Mouse (Mus musculus) adrenal gland, adult 2 months (tissue): Measurements from ENCODE around the gene Vti1b. TPM values are rescaled to one million over a fixed set of nuclear protein-coding genes. Genes with fewer than 3 reads are reported as not detected.

Experiments used
- DNase-seq: peaks from one replicate; pipeline ENCODE4 v3.0.0; 2021
- polyA plus RNA-seq: library from polyadenylated mRNA; depleted of rRNA; stranded (reverse); fragments of >200 nt; gene quantifications from 2 replicates; pipeline ENCODE4 v1.2.3, GENCODE M21; 2012; rRNA removed
- total RNA-seq, 2 experiments: library from RNA; stranded (reverse); gene quantifications; 2 replicates each; pipeline ENCODE4 v1.2.3; 2021

The Vti1b gene
- total and polyA plus RNA-seq, 3 experiments = 33.7 to 147 (median 103) TPM

DNA sequence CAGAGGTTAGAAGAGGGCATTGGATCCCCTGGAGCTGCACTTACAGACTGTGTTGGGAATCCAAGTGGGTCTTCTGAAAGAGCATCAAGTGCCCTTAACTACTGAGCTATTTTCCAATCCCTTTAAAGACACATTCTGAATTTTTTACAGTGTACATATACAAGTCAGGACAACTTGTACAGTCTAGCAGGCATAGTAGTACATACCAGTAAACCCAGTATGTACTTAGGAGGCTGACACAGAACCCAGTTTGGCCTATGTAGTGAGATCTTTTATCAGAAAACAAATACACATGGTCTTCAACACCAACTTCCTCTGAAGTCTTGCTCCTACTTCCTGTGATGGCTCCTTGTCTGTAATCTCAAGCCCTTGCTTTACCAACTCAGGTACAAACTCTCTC, 33.5 kb downstream of the Vti1b start:
- no peak for DNase-seq

DNA sequence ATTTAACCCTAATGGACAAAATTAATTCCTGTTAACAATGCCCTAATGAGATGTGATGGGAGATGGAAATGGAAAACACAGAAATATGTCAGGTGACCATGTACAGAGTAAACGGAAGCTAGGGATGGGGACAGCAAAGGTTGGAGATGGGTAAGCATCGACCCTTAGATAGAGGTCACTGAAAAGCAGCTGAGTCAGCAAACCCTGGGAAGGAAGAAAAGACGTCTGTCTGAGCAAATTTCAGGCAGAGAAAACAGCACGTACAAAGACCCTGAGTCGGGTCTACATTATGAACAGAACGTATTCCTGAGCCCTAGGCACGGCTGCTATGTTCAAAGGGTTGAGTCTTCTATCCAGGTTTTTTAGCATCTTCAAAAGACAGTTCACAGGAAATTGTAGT, 35.5 kb downstream of the Vti1b start:
- DNase-seq = no peak

DNA sequence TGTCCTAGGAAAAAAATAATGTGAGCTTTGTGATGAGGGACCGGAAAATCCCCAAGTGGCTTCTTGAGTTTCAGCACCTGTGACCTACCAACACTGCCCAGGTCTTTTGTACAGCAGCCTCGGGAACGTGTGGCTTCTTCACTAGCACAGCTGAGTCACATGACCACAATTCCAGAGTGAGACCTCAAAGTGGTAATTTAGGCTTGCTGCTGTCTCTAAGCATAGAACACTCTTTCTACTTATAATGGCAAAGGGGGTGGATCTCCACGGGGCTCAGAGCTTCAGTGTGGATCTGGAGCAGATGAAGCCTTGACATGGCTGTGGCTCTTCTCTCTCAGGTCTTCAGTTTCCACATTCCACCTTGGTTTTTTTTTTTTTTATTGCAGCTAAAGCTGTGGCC, 37.4 kb downstream of the Vti1b start:
- no peak for DNase-seq

DNA sequence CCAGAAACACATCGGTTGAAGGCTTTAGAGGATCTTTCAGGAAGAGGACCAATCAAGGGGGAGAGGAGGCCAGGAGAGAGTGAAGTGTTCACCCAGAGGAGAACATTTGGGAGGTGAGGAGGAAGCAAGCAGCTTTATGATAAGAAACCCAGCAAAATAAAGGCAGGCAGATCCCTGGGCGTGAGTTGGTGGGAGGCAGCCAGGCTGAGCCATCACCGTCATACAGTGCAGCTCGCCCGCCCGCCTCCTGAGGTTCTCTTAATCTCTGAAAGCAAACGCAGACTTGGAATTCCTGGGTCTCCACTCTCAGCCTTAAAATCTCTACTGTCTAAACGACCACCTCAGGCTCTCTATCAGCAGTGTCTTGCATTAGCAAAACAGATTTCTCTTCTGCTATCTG, 37.8 kb downstream of the Vti1b start:
- no peak for DNase-seq

DNA sequence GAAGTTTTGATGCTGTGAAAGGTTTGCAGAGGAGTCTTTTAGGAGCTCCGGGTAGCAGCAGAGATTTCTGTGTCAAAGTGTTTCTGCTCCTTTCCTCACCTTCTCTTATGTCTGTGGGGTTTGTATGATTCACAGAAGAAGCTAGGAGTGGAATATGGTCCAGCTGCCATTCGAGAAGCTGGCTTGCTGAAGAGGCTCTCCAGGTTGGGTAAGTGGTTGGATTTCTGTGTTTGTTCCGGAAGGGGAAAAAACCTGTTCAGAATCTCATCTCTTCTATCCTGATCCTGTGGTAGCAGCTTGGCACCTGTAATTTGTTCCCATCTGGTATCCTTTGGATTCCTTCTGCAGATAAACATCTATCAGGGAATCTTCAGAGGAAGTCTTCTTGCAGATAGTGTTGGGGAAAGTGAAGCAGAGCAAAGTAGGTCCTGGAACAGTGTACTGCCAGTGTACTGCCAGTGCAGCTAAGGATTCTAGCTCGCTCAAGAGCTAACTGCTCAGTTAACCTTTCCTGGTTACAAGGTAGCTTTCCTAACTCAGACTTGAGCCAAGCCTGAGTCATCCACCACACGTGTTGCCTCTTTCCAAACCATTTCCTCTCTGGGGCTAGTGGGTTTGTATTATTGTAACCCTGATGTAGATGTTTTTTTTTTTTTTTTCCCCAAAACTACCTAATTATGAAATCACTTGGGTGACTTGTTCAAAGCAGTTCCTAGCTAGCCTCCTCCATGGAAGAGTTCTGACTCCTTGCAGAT, 40.6 kb downstream of the Vti1b start:
- DNase-seq = no peak

DNA sequence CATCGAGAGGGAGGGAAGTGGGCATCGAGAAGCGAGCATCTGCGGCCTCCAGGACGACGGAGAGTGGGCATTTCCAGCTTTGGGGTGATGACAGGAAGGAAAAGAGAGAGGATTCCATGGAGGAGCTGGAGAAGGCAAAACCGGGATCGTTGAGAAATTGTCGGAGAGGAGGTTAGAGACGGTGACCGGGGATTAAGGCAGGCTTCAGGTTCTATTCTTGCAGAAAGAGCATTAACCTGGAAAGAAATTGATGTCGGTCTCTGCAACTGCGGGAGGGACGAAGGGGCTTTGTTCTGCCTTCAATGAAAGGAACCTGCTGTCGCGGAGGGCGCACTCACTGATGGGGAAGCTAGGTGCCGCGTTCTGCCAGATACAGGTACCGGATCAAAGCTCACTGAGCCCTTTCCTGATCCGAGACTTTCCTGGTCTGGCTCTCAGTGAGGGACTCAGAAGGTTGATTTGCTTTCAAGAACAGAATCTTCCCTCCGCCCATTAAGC, 41.2 kb downstream of the Vti1b start:
- DNase-seq = no peak

DNA sequence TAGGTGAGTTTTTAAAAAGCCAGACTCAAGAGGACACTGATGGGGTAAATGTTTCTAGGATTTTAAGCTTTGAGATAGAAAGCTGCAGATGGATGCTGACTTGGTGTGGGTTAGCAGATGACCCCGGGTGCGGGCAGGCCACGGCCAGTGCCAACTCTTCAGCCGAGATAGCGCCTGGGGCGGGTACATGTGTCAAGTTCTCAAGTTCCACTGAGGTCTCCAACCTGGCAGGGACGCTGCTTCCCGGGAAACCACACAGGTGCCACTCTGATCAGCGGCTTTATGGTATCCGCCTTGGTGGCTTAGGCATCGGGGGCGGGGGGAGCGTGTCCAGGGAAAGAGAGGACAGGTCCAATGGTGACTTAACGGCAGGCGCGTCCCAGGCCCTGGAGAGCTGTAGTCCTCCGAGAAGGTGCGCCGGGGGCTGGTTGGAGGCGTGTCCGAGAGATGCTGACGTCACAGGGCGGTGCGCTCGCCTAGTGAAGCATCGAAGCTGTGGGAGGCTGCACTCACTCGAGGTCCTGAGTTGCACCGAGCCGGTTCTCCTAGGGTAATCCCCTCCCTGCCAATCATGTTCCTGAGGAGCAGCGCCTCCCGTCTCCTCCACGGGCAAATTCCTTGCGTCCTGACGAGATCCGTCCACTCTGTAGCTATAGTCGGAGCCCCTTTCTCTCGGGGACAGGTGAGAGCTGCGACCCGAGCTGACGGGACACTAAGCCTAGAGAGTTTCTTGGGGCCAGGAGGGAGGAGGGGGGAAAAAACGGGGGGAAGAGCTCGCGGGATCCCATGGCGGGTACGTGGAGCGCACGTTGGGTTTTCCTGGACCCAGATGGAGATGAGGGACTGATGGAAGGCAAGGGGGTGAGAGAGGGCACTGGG, 41.9 kb downstream of the Vti1b start, which contains the start of gene Arg2:
Arg2 (plus strand) TSS at position 479 of the 879 bp plus-strand sequence.
- peak; percentile 73 for DNase-seq

DNA sequence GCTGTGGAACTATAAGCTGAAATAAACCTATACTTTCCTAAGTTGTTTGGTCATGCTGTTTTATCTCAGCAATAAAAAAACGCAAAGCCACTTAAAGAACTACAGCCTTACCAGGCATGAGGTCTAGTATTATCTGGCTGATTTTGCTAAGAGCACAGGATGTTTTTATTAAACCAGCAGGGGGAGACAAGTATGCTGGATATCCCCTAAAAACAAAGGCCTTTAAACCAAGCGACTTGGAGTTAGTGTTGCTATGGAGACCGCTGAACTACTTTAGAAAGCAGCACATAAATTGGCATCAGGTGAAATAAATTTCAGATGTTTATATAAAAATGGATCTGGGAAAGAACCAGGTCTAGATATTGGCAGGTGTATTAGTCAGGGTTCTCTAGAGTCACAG, 49.6 kb downstream of the Vti1b start:
- DNase-seq = no peak

DNA sequence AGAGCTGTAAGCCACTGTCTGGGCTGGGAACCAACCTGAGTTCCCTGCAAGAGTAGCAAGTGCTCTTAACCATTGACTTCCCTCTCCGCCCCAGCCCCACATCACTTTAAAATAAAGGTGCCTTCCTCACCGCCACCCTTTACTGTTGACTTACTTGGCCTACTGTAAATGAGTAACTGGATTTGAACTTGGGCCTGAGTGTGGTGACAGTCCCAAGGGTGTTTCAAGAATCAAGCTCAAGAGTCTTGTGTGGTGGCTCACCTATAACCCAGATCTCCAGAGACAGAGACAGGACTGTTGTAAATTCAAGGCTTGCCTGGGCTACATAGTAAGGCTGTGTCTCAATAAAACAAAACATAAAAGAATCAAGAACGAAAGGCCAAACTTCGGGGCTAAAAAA, 53.5 kb downstream of the Vti1b start:
- no peak for DNase-seq

Other genes starting within 250 kb of the Vti1b start
- 10 to 100 TPM in 1 of 2 experiments, 1 to 10 TPM in 1; 5.8 to 11.3 TPM for gene Tmem229b, start 165.0 kb downstream of the Vti1b start, total RNA-seq
- 9.2 and 9.3 TPM in 2 replicates for gene Tmem229b, start 165.0 kb downstream of the Vti1b start, polyA plus RNA-seq
- gene Plekhh1, start 143.5 kb downstream of the Vti1b start, total RNA-seq = 1 to 10 TPM; 1.8 to 2.2 TPM
- gene Plekhh1, start 143.5 kb downstream of the Vti1b start, polyA plus RNA-seq = 1.4 and 2.1 TPM in 2 replicates
- gene Pigh, start 83.0 kb downstream of the Vti1b start, total RNA-seq = 10 to 100 TPM; 10.5 to 12.6 TPM
- 16.7 and 17.5 TPM in 2 replicates for gene Pigh, start 83.0 kb downstream of the Vti1b start, polyA plus RNA-seq
- gene Arg2, start 41.9 kb downstream of the Vti1b start, total RNA-seq = under 1 TPM; 0.26 to 0.41 TPM
- not detected in 2 replicates for gene Arg2, start 41.9 kb downstream of the Vti1b start, polyA plus RNA-seq
- gene Rdh11, start 19.6 kb upstream of the Vti1b start, total RNA-seq = 10 to 100 TPM; 17.0 to 28.3 TPM
- gene Rdh11, start 19.6 kb upstream of the Vti1b start, polyA plus RNA-seq = 6.5 and 7.0 TPM in 2 replicates
- gene Rdh12, start 36.2 kb upstream of the Vti1b start, total RNA-seq = under 1 TPM; 0.66 to 0.86 TPM
- gene Rdh12, start 36.2 kb upstream of the Vti1b start, polyA plus RNA-seq = 0.09 and 0.12 TPM in 2 replicates
- gene Zfyve26, start 123.6 kb upstream of the Vti1b start, total RNA-seq = 10 to 100 TPM; 19.7 to 23.0 TPM
- gene Zfyve26, start 123.6 kb upstream of the Vti1b start, polyA plus RNA-seq = 10.5 and 11.2 TPM in 2 replicates
- under 1 TPM; 0.45 to 0.49 TPM for gene Rad51b, start 124.6 kb upstream of the Vti1b start, total RNA-seq
- 0.07 and 0.08 TPM in 2 replicates for gene Rad51b, start 124.6 kb upstream of the Vti1b start, polyA plus RNA-seq